Mouse (Mus musculus): ENCODE data around the gene Sar1a.

Sar1a gene

GRCm38 (mm10) chr10:61730171-61730570 lies 50.1 kb downstream of the Sar1a start:
- no peak for DNase-seq (ENCODE audit: low spot score)

GRCm38 (mm10) chr10:61734377-61734776 lies 54.3 kb downstream of the Sar1a start:
- DNase-seq (ENCODE audit: low spot score): peak; percentile 27

- no peak for DNase-seq (ENCODE audit: low spot score)
Measured at GRCm38 (mm10) chr10:61736671-61737078, 56.6 kb downstream of the Sar1a start.

GRCm38 (mm10) chr10:61737537-61737936 lies 57.4 kb downstream of the Sar1a start:
- no peak for DNase-seq (ENCODE audit: low spot score)

- no peak for DNase-seq (ENCODE audit: low spot score)
Measured at GRCm38 (mm10) chr10:61738126-61738525, 58.0 kb downstream of the Sar1a start.

GRCm38 (mm10) chr10:61741306-61741705 lies 61.2 kb downstream of the Sar1a start:
- no peak for DNase-seq (ENCODE audit: low spot score)

- DNase-seq (ENCODE audit: low spot score): no peak
Measured at GRCm38 (mm10) chr10:61741873-61742272, 61.8 kb downstream of the Sar1a start.

- DNase-seq (ENCODE audit: low spot score): no peak
Measured at GRCm38 (mm10) chr10:61742336-61742735, 62.2 kb downstream of the Sar1a start.

Measured in urinary bladder, postnatal 25 days (tissue).